Mouse (Mus musculus) olfactory bulb, adult 2 months (tissue): ENCODE results near the gene St6galnac3. TPM values are rescaled to one million over a fixed set of nuclear protein-coding genes. Genes with fewer than 3 reads are reported as not detected.

Experiments
- H3K27ac ChIP-seq: fragments of 200-500 bp; 2 replicates; pipeline ENCODE4 v1.5.1; 2012; ENCODE audit warnings: low read depth, low read length; ENCODE audit not compliant: insufficient read depth
- H3K4me1 ChIP-seq: fragments of 200-500 bp; 2 replicates; pipeline ENCODE4 v1.6.1; 2012; ENCODE audit warnings: low read length; ENCODE audit not compliant: control insufficient read depth, insufficient read depth
- H3K4me3 ChIP-seq: fragments of 200-500 bp; 2 replicates; pipeline ENCODE4 v1.5.1; 2012; ENCODE audit warnings: mild to moderate bottlenecking, low read depth, low read length, moderate library complexity; ENCODE audit not compliant: insufficient read depth
- CTCF ChIP-seq: fragments of 200-500 bp; IDR thresholded peaks from 2 replicates; pipeline ENCODE4 v1.5.1; 2012; ENCODE audit warnings: low read depth, mild to moderate bottlenecking, low read length, moderate library complexity; ENCODE audit not compliant: insufficient read depth
- POLR2A ChIP-seq: fragments of 200-500 bp; IDR thresholded peaks from 2 replicates; pipeline ENCODE4 v1.6.1; 2012; ENCODE audit warnings: mild to moderate bottlenecking, low read depth, low read length, moderate library complexity; ENCODE audit not compliant: insufficient read depth
- WGBS: fragments of 180-500 bp; shearing (Covaris S2); methylation state at CpG from one replicate; pipeline ENCODE4 v1.1.7; 2018; 5-methylcytosine and 5-hydroxymethylcytosine counted together
- polyA plus RNA-seq: library from polyadenylated mRNA; stranded (reverse); fragments of >200 nt; gene quantifications from 2 replicates; pipeline ENCODE4 v1.2.4, GENCODE M21; 2012; ENCODE audit warnings: low replicate concordance; ENCODE audit not compliant: missing spikeins, insufficient read depth, insufficient read length

St6galnac3 gene
- polyA plus RNA-seq, 1 experiment, result not detected

GRCm38 (mm10) chr3:153492986-153493385, 232.0 kb downstream of the St6galnac3 start:
- no peak overlapping the region for H3K27ac ChIP-seq
- WGBS, result 47% methylated on average over 1 of the region's 1 CpGs
- H3K4me1 ChIP-seq, result peaks cover 12% of the 10 kb centered on the region
- H3K4me3 ChIP-seq, result no peak overlapping the region
- TF ChIP-seq POLR2A (no peak), CTCF (no peak)

DNA sequence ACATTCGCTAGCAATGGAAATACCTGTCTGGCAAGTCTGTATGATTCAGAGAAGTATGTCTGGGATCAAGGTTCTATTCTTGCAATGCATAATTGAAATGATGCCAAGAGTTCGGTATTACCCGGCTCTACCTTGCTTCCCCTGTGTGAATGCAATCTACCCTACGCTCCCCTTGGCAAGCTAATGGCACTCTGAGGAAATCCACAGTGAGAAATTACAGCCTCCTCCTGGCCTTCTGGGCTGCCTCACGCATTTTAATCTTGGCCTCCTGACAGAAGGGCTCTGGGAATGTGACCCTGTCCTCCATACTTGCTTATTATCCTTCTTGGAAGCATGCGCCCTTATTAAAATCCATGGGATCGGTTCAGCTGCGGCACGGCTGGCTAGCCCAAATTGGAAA, 235.3 kb downstream of the St6galnac3 start:
- 68% methylated on average over 9 of the region's 9 CpGs for WGBS
- Histone ChIP-seq H3K4me3 (no peak overlapping the region), H3K4me1 (peaks cover 17% of the 10 kb centered on the region), H3K27ac (no peak overlapping the region)
- TF ChIP-seq POLR2A, result no peak
- no peak for TF ChIP-seq CTCF

DNA sequence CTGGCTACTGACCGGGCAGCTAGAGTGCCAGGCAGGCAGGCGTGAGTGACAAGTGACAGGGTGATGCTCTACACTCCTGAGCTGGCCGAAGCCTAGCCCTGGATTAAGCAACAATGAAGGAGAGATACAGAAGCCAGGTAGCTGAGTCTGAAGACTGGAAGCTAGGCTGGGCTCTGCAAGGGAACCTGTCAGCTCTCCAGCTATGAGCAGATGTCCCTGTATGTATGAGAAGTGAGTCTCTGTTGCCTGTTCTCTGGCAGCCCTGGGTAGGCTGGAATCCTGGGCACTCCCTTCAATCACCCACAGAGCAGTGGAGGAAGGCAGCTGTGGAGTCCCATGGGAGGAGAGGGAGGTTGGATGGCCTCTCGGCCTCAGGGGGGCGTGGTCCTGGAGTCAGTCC, 236.0 kb downstream of the St6galnac3 start:
- no peak overlapping the region for H3K4me3 ChIP-seq
- H3K4me1 ChIP-seq, result peaks cover 17% of the 10 kb centered on the region
- H3K27ac ChIP-seq, result no peak overlapping the region
- TF ChIP-seq POLR2A (no peak), CTCF (no peak)
- 73% methylated on average over 5 of the region's 5 CpGs for WGBS

GRCm38 (mm10) chr3:153485176-153485575, 239.8 kb downstream of the St6galnac3 start:
- H3K27ac ChIP-seq, result no peak overlapping the region
- no peak overlapping the region for H3K4me3 ChIP-seq
- peaks cover 10% of the 10 kb centered on the region for H3K4me1 ChIP-seq
- no peak for TF ChIP-seq CTCF
- no peak for TF ChIP-seq POLR2A
- 79% methylated on average over 5 of the region's 5 CpGs for WGBS

DNA sequence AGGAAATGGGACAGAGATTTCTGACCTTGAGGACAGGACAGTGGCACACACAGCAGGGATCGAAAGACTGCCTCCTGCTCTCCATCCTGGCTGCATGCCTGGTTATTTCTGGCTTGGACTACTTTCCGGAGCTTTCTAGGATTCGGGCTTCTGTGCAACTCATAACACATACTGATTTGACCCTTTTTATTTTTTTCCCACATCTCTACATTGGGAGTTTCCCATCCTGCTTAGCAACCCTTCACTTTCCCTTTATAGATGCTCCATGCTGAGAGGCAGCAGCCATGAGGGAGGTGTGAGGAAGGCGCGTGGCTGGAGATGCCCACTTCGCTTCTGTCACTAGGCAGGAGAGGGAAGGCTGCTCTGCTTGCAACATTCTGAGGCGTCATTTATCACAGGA, 240.3 kb downstream of the St6galnac3 start:
- Histone ChIP-seq H3K4me1 (peaks cover 10% of the 10 kb centered on the region), H3K27ac (no peak overlapping the region), H3K4me3 (no peak overlapping the region)
- 28% methylated on average over 7 of the region's 7 CpGs for WGBS
- no peak for TF ChIP-seq CTCF
- TF ChIP-seq POLR2A, result no peak

GRCm38 (mm10) chr3:153483691-153484090, 241.3 kb downstream of the St6galnac3 start:
- H3K4me1 ChIP-seq, result peaks cover 6% of the 10 kb centered on the region
- TF ChIP-seq CTCF (no peak), POLR2A (no peak)
- no peak overlapping the region for H3K27ac ChIP-seq
- no peak overlapping the region for H3K4me3 ChIP-seq
- WGBS, result 97% methylated on average over 4 of the region's 4 CpGs

GRCm38 (mm10) chr3:153482098-153482497, 242.9 kb downstream of the St6galnac3 start:
- TF ChIP-seq CTCF (no peak), POLR2A (no peak)
- peaks cover 5% of the 10 kb centered on the region for H3K4me1 ChIP-seq
- H3K27ac ChIP-seq, result no peak overlapping the region
- no peak overlapping the region for H3K4me3 ChIP-seq
- 37% methylated on average over 11 of the region's 11 CpGs for WGBS

DNA sequence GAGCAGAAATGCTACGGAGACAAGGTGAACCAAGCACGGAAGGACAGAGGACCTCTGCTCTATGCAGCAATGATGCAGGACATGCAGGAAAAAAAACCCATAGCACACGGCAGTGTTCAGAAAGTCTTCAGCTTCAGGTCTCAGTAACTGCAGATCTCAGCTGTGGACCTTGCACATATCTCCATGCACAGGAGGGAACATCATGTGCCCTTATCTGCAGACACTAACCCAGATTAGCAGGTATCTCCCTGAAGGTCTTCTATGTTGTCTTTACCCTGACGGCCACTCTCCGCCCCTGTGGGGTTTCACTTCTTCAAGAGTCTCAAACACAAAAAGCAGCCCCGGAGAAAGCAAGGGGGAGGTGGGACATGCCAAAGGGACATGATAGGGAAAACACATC, 244.0 kb downstream of the St6galnac3 start:
- 91% methylated on average over 6 of the region's 6 CpGs for WGBS
- TF ChIP-seq CTCF (no peak), POLR2A (no peak)
- no peak overlapping the region for H3K27ac ChIP-seq
- H3K4me1 ChIP-seq, result peaks cover 5% of the 10 kb centered on the region
- no peak overlapping the region for H3K4me3 ChIP-seq

- no peak overlapping the region for H3K4me3 ChIP-seq
- peaks cover 5% of the 10 kb centered on the region for H3K4me1 ChIP-seq
- TF ChIP-seq POLR2A (no peak), CTCF (no peak)
- 73% methylated on average over 5 of the region's 5 CpGs for WGBS
- H3K27ac ChIP-seq, result no peak overlapping the region
These were observed 244.4 kb downstream of the St6galnac3 start for GRCm38 (mm10) chr3:153480636-153481006.
